Mouse (Mus musculus) spleen, postnatal 10 days (tissue): Measurements from ENCODE around the gene Sh3pxd2a.

ENCODE experiments used
- DNase-seq, 2 experiments: peaks; one replicate each; pipeline ENCODE4 v3.0.0; 2021 to 2022; ENCODE audit warnings: low spot score in 2 of 2

The Sh3pxd2a gene

GRCm38 (mm10) chr19:47339165-47339564 is 125.0 kb downstream of the Sh3pxd2a start:
- DNase-seq: peak; percentile 70 to 82

GRCm38 (mm10) chr19:47338396-47339164 is 125.6 kb downstream of the Sh3pxd2a start:
- DNase-seq: no peak

DNA sequence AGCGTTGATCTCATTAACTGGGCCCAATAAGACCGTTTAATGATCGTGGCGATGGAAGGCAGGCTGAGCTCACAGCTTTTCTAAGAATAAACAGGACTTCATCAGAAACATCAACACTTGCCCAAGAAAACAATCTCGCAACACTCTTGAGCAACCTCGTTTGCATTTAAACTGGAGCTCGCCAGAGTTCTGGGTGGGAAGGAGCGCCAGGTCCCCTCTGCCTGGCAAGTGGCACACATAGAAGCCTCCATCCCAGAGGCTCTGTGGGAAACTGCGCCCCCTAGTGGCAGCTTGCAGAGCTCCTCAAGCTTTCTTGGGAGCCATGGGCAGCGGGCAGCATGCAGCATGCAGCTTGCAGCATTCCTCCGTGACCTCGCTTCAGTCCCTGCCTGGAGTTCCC is 126.5 kb downstream of the Sh3pxd2a start:
- DNase-seq: peak; percentile 72 to 89

GRCm38 (mm10) chr19:47337191-47337590 is 127.0 kb downstream of the Sh3pxd2a start:
- no peak for DNase-seq

- no peak for DNase-seq
Observed at GRCm38 (mm10) chr19:47335262-47335661, 128.9 kb downstream of the Sh3pxd2a start.

- DNase-seq: no peak
Observed at GRCm38 (mm10) chr19:47334713-47335112, 129.5 kb downstream of the Sh3pxd2a start.

- peak in 1 of 2 experiments; percentile 54 for DNase-seq
Observed at GRCm38 (mm10) chr19:47330743-47331227, 133.4 kb downstream of the Sh3pxd2a start.

- DNase-seq: no peak
Observed at GRCm38 (mm10) chr19:47329102-47329501, 135.1 kb downstream of the Sh3pxd2a start.

GRCm38 (mm10) chr19:47327896-47328882 is 136.0 kb downstream of the Sh3pxd2a start:
- no peak for DNase-seq

DNA sequence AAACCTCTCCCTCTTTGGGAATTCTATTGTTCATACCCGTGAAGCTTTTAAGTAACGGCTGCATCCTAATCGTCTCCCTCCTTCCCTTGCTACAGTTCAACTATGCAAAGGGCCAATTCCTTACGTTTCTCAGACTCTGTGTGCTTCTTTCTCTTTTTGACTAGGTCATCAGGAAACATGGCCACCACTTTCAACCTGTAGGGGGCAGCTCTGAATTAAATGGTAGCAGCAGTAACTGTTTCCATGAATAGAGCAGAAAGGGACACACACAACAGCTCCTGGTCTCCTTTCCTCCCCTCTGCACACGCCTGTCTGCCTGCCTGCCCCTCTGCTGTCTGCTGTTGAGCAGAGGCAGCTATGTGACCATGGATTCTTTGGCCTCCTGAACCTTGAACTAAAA is 138.3 kb downstream of the Sh3pxd2a start:
- DNase-seq: peak in 1 of 2 experiments; percentile 56

DNA sequence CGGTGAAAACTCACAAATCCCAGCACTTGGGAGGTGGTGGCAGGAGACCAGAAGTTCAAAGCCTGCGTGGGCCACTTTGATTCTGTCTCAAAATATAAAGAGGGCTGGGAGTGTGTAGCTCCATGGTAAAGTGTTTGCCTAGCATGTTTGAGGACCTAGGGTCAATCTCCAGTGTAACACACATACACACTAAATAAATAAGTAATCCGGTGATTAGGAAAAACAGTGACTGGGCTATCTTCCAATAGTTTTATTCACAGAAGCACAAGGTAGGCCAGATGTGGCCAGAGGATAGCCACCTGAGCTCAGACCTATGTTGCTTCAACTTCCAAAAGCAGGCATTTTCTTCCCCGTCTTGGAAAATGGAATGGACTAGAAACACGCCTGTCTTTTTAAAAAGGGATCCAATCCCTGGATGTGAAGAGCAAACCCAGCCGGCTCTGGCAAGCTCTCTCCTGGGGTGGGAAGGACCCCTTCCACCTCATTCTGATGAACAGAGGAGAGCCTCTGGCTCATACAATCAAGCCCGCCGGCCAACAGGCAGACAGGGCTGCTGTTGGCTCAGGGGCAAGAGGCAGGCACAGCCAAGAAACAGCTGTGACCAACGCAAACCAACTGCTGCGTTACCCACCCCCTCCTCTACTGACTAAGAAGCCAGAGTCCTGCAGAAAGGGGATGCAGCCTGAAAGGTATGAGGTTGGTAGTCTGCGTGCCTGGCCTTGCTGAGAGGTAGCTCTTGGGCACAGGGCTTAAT is 140.9 kb downstream of the Sh3pxd2a start:
- DNase-seq: no peak

DNA sequence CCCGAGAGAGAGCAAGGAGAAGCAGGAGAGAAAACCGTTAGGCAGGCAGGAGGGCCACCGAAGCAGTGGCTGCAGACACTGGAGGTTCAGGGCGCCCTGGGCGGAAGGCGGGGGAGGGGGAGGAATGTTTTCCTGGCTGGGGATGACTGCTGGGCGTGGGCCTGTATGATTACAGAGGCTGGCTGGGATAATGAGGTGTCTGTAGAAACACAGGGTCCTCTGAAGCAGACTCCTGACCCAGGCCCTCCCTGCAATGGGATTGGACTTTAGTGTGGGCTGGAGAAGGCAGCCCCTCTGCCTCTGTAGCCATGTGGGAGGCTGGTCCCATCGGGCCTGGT is 143.9 kb downstream of the Sh3pxd2a start:
- no peak for DNase-seq

GRCm38 (mm10) chr19:47319521-47320330 is 144.5 kb downstream of the Sh3pxd2a start:
- DNase-seq: no peak

GRCm38 (mm10) chr19:47319061-47319460 is 145.1 kb downstream of the Sh3pxd2a start:
- no peak for DNase-seq

GRCm38 (mm10) chr19:47317063-47317938 is 146.9 kb downstream of the Sh3pxd2a start:
- no peak for DNase-seq

- peak in 1 of 2 experiments; percentile 42 for DNase-seq
Observed at GRCm38 (mm10) chr19:47316288-47317062, 147.7 kb downstream of the Sh3pxd2a start.

GRCm38 (mm10) chr19:47315917-47316265 is 148.3 kb downstream of the Sh3pxd2a start:
- DNase-seq: no peak

DNA sequence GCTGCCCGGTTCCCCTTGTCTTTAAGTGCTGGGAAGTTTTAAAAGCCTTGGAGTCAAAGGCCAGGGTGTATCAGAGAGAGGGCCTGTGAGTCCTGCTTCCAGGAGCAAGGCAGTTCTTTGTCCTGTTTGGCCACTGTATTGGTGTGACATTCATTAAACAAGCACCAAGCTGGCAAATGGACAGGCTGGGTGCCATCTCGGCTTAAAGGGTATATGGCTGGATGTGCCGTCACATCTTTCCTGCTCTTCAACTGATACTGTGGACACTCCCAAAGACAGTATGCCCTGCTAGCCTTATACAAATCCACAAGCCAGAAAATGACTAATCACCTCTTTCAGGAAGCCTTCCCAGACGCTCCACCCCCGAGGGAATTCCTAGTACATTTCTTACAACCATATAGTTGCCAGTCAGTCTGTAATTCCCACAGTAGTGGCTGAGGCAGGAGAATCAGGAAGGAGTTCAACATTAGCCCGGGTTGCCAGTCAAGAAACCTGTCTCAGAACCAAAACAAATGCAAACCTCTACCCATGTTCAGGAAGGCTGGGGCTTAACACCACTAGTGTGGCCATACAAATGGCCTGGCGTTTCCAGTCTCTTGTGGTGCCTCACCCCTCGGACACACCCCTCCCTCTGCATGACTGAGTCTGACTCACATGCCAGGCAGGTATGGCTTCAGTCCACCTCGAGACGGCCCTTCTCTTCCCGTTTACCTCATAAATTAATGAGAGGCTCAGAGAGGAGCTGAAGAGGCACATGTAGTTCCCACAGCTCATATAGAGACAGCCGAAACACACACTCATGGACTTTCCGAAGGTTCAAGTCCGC is 148.9 kb downstream of the Sh3pxd2a start:
- DNase-seq: no peak
